Mouse (Mus musculus) liver, embryonic 15.5 days (tissue): Measurements from ENCODE around the gene Sesn3. TPM values are rescaled to one million over a fixed set of nuclear protein-coding genes. Genes with fewer than 3 reads are reported as not detected.
A peak's percentile ranks its signal among the peaks of the same experiment; 100 is the strongest.
"Not testable (repeated sequence)": the region's sequence is repeated elsewhere in the genome, so short reads cannot be mapped to it uniquely, and the experiment has no call there.

Experiments
- ATAC-seq: fragments of 200-750 bp; cut with Nextera tagmentation; 2 replicates; pipeline ENCODE4 v1.8.0; 2017; ENCODE audit warnings: moderate number of reproducible peaks, mild to moderate bottlenecking, moderate library complexity; ENCODE audit not compliant: insufficient read depth
- H3K27ac ChIP-seq: fragments of 300-500 bp; sonication (generic); replicated peaks from 2 replicates; pipeline ENCODE4 v1.5.1; 2015; ENCODE audit warnings: mild to moderate bottlenecking, inconsistent platforms
- H3K27me3 ChIP-seq: fragments of 300-500 bp; sonication (generic); 2 replicates; pipeline ENCODE4 v1.6.1; 2015; ENCODE audit warnings: mild to moderate bottlenecking, inconsistent platforms
- H3K36me3 ChIP-seq: fragments of 300-500 bp; sonication (generic); replicated peaks from 2 replicates; pipeline ENCODE4 v1.6.1; 2015; ENCODE audit warnings: moderate library complexity, mild to moderate bottlenecking, inconsistent platforms
- H3K4me1 ChIP-seq: fragments of 300-500 bp; sonication (generic); replicated peaks from 2 replicates; pipeline ENCODE4 v1.6.1; 2015; ENCODE audit warnings: inconsistent platforms
- H3K4me2 ChIP-seq: fragments of 300-500 bp; sonication (generic); 2 replicates; pipeline ENCODE4 v1.6.1; 2015; ENCODE audit warnings: moderate library complexity, mild to moderate bottlenecking, inconsistent platforms
- H3K4me3 ChIP-seq: fragments of 300-500 bp; sonication (generic); replicated peaks from 2 replicates; pipeline ENCODE4 v1.5.1; 2015; ENCODE audit warnings: mild to moderate bottlenecking, inconsistent platforms
- H3K9ac ChIP-seq: fragments of 300-500 bp; sonication (generic); 2 replicates; pipeline ENCODE4 v1.6.1; 2015; ENCODE audit warnings: moderate library complexity, mild to moderate bottlenecking, inconsistent platforms
- H3K9me3 ChIP-seq: fragments of 300-500 bp; sonication (generic); replicated peaks from 2 replicates; pipeline ENCODE4 v1.6.1; 2016; ENCODE audit warnings: inconsistent platforms
- WGBS: fragments of 180-500 bp; shearing (Covaris S2); methylation state at CpG from one replicate; pipeline ENCODE4 v1.1.7; 2015; ENCODE audit warnings: mixed read lengths; ENCODE audit not compliant: insufficient replicate concordance; 5-methylcytosine and 5-hydroxymethylcytosine counted together
- polyA plus RNA-seq: library from polyadenylated mRNA; unstranded; fragments of >200 nt; fragmentation: Nextera tagmentation; extraction: Ambion mirVana; gene quantifications from 2 replicates; pipeline ENCODE4 v1.2.1, GENCODE M21; 2015

The Sesn3 gene
- polyA plus RNA-seq, 1 experiment from 2014 or later: 1.5 TPM

DNA sequence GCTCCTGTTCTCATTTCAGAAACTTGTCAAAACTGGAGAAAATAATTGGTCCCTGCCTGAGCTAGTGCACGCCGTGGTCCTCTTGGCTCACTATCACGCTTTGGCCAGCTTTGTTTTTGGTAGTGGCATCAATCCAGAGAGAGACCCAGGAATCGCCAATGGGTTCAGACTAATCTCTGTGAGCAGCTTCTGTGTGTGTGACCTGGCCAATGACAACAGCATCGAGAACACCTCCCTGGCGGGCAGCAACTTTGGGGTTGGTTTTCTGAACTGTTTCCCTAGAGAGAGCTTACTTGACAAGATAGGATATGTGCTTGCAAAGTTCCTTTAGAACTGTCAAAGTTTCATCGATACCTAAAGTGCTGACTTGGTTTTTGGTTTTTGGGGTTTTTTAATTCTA, 39.6 kb downstream of the Sesn3 start:
- Histone ChIP-seq H3K4me3 (no peak overlapping the region), H3K4me2 (no peak overlapping the region), H3K9ac (no peak overlapping the region), H3K27me3 (no peaks in the 10 kb centered on the region), H3K27ac (no peak overlapping the region), H3K36me3 (peaks cover 5% of the 10 kb centered on the region; the same call in 1 of the 2 replicates), H3K4me1 (no peaks in the 10 kb centered on the region), H3K9me3 (no peaks in the 10 kb centered on the region)
- 73% methylated on average over 7 of the region's 7 CpGs for WGBS
- ATAC-seq: no peak

DNA sequence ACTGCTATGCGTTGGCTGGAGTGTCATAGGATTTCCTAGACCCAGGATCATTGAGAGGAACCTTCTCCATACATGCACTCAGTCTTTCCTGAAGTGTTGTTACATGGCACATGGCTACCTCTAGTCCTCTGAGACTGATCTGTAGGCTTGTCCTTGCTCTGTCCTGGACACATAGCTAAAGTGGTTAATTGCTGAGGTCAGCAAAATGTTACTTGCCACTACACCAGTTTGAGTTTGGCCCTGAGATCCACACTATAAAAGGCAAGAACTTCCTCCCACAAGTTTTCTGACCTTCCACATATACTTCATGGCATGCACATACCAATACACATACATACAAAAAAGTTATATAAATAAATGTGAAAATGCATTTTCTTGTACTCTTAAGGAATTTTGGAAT, 41.8 kb downstream of the Sesn3 start:
- 79% methylated on average over 1 of the region's 1 CpGs for WGBS
- Histone ChIP-seq H3K4me1 (no peaks in the 10 kb centered on the region), H3K4me3 (no peak overlapping the region), H3K27me3 (no peaks in the 10 kb centered on the region), H3K9ac (no peak overlapping the region), H3K9me3 (no peaks in the 10 kb centered on the region), H3K27ac (no peak overlapping the region), H3K36me3 (peaks cover 5% of the 10 kb centered on the region; the same call in 1 of the 2 replicates), H3K4me2 (no peak overlapping the region)
- ATAC-seq: no peak

DNA sequence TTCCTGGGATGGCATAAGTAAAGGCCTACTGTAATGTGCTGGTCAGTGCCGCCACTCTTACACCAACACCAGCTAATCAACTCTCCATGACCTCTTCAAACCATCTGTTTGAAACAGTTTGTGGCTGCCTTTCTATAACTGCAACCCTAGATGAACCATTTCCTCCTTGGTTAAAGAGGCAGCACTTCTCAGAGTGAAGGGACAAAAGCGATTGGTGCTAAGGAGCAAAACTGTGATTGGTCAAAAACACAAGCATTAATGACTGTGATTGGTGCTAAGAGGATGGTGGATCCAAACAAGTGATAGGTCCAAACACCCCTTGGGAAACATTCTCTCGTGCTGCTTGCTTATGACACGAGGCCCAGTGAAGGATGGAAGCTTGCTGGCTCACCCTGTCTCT, 61.0 kb downstream of the Sesn3 start:
- no peaks in the 10 kb centered on the region for H3K36me3 ChIP-seq
- 47% methylated on average over 4 of the region's 4 CpGs for WGBS
- H3K9me3 ChIP-seq: no peaks in the 10 kb centered on the region
- H3K9ac ChIP-seq: no peak overlapping the region
- H3K4me1 ChIP-seq: no peaks in the 10 kb centered on the region
- no peak overlapping the region for H3K27ac ChIP-seq
- ATAC-seq: no peak
- H3K4me3 ChIP-seq: no peak overlapping the region
- H3K27me3 ChIP-seq: no peaks in the 10 kb centered on the region
- H3K4me2 ChIP-seq: no peak overlapping the region

DNA sequence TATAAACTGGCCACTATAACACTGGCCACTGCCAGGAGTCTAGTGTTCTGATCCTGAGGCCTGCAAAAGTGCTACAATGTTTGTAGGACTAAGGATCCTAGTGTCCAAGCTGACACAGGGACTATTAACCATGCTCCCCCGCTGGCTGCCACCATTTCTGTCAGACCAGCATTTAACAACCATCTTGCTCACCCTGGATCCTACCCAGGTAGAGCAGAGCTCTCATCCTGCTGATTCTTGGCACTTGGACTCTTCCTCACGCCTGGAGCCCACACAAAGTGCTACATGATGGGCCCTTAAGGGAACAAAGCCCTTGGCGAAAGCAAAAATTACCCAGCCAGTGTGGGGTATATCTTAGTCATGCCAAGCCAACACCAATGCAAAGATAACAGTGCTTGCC, 62.0 kb downstream of the Sesn3 start:
- no peaks in the 10 kb centered on the region for H3K36me3 ChIP-seq
- no peak overlapping the region for H3K4me2 ChIP-seq
- H3K9ac ChIP-seq: no peak overlapping the region
- no peak for ATAC-seq
- H3K4me3 ChIP-seq: no peak overlapping the region
- no peaks in the 10 kb centered on the region for H3K4me1 ChIP-seq
- WGBS: 50% methylated on average over 3 of the region's 3 CpGs
- H3K27ac ChIP-seq: no peak overlapping the region
- no peaks in the 10 kb centered on the region for H3K27me3 ChIP-seq
- H3K9me3 ChIP-seq: no peaks in the 10 kb centered on the region

DNA sequence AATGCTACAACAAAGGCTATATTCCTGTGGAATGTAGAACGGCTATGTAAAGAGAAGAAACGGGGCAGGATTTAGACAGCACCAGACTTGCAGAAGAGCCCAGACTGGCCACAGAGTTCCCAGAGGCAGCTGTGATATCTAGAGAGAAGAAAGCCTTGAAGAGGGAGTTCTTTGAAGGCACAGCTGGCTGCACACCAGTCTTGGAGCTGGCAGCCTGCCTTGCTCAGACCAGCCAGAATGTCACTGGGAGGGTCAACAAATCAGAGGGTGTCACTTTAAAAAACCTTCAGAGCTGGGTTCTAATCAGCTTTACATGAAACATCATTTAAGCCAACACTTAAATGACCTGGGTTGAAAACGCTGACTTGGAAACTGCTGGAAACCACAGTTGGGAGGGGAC, 63.8 kb downstream of the Sesn3 start:
- Histone ChIP-seq H3K9ac (no peak overlapping the region), H3K27ac (no peak overlapping the region), H3K36me3 (no peaks in the 10 kb centered on the region), H3K27me3 (no peaks in the 10 kb centered on the region), H3K4me1 (no peaks in the 10 kb centered on the region), H3K4me3 (no peak overlapping the region), H3K4me2 (no peak overlapping the region), H3K9me3 (no peaks in the 10 kb centered on the region)
- ATAC-seq: no peak
- WGBS: 52% methylated on average over 3 of the region's 3 CpGs

DNA sequence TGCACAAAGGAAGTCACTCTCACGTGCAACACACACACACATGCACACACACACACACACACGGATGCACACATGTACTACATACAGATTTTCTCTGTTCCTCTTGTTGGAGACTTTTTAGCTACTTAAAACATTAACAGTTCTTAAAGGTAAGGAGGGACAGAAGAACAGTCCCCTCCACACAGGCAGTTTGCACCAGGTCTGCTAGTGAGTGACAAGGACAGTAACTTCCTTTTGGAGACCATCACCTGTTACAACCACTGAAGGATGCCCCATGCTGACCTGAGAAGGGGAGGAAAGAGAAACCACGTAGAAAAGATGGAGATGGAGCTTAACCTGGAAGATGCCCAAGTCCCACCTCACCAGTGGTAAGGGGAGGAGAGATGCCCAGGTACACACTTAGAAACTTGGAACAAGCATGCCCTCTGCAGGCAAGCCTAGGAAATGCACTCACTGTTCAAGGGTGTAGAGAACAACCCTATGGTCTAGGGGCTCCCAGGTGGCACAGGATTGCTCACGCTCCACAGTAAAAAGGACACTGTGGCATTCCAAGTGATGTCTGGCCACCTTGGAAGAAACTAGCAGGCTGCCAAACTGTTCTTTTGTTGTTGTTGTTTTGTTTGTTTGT, 67.3 kb downstream of the Sesn3 start:
- no peak overlapping the region for H3K9ac ChIP-seq
- H3K4me2 ChIP-seq: no peak overlapping the region
- H3K4me1 ChIP-seq: no peaks in the 10 kb centered on the region
- 49% methylated on average over 4 of the region's 4 CpGs for WGBS
- no peaks in the 10 kb centered on the region for H3K9me3 ChIP-seq
- no peak for ATAC-seq
- H3K36me3 ChIP-seq: no peaks in the 10 kb centered on the region
- H3K4me3 ChIP-seq: no peak overlapping the region
- no peaks in the 10 kb centered on the region for H3K27me3 ChIP-seq
- no peak overlapping the region for H3K27ac ChIP-seq

DNA sequence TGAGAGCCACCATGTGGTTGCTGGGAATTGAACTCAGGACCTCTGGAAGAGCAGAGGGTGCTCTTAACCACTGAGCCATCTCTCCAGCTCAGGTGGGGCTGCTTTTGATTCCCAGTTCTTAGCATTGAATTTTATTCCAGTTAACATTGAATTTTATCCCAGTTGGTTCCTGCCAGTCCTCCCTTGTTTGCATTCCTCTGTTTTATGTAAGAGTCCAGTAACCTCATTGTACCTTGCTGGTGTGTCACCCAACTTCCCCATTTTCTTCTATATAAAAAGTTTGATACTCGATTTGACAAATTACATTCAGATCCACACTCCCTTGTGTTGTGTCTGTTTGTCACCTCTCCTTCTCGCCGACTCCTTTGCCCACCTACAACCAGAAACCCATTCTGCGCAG, 71.0 kb downstream of the Sesn3 start:
- H3K27ac ChIP-seq, ATAC-seq, H3K9me3 ChIP-seq, H3K27me3 ChIP-seq, H3K36me3 ChIP-seq, H3K4me2 ChIP-seq, H3K9ac ChIP-seq, H3K4me3 ChIP-seq, H3K4me1 ChIP-seq: not testable (repeated sequence)
- WGBS: 67% methylated on average over 4 of the region's 4 CpGs

DNA sequence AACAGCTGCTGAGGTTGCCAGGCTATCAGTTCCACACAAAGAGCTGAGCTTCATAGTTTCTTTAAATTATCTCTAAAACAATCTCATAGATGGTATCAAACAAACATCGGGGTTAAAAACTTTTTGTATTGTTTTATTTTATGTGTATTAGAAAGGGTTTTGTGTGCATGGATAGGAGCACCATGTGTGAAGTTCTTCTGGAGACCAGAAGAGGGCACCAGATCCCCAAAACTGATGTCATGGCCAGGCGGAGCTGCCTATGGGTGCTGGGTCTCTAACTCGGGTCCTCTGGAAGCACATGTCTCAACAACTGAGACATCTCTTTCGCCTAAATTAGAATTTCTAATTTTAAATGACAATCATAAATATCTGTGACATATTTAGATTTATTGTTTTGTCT, 73.5 kb downstream of the Sesn3 start:
- 31% methylated on average over 4 of the region's 4 CpGs for WGBS
- ATAC-seq: no peak
- H3K9ac ChIP-seq: no peak overlapping the region
- H3K4me1 ChIP-seq: peaks cover 9% of the 10 kb centered on the region; the same call in 1 of the 2 replicates
- no peak overlapping the region for H3K4me3 ChIP-seq
- no peak overlapping the region for H3K27ac ChIP-seq
- no peak overlapping the region for H3K4me2 ChIP-seq
- no peaks in the 10 kb centered on the region for H3K27me3 ChIP-seq
- H3K9me3 ChIP-seq: no peaks in the 10 kb centered on the region
- peaks cover 12% of the 10 kb centered on the region; the same call in 1 of the 2 replicates for H3K36me3 ChIP-seq

DNA sequence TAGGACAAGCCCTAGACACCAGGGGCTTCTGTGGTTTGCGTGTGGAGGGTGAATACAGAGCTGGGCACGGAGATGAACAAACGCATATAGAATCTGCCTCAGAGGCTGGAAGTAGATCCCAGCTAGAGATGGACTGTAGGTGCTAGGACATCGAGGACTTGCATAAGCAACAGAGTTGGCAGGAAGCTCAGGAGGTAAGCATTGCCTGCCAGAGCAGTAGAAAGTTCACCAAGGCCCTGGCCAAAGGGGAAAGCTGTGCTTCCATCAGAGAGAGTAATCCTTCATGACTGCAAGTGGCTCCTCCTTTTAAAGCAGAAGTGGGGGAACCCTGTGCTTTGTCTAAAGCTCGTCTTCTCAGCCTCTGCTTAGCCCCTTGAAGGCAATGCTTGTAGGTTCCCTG, 74.5 kb downstream of the Sesn3 start:
- Histone ChIP-seq H3K36me3 (peaks cover 18% of the 10 kb centered on the region), H3K27me3 (no peaks in the 10 kb centered on the region), H3K4me3 (no peak overlapping the region), H3K9me3 (no peaks in the 10 kb centered on the region), H3K4me1 (peaks cover 15% of the 10 kb centered on the region), H3K9ac (no peak overlapping the region), H3K4me2 (no peak overlapping the region), H3K27ac (0 out of 2 replicates have a peak overlapping the region, but pooled peaks have one; percentile 6)
- ATAC-seq: no peak
- WGBS: 77% methylated on average over 5 of the region's 5 CpGs

DNA sequence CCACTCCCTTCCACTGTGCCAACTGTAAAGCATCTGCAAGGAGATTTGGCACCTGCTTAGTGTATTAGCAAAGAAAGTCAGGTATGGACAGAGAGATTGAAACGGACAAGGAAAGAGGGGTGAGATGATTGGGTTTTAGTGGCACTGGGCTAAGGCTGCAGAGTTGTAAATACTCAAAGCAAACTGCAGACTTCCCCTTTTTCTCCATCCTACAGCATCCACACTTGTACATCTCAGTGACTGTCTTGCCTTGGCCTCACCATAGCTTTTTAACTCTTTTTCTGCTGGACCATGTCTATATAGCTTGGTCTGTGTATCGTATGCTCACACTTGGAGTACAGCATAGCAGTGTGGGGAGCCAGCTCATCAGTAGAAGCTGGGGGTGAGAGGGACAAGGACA, 75.9 kb downstream of the Sesn3 start:
- Histone ChIP-seq H3K27me3 (no peaks in the 10 kb centered on the region), H3K4me1 (peaks cover 27% of the 10 kb centered on the region), H3K4me2 (no peak overlapping the region), H3K9me3 (no peaks in the 10 kb centered on the region), H3K36me3 (peaks cover 20% of the 10 kb centered on the region), H3K9ac (no peak overlapping the region), H3K27ac (no peak overlapping the region), H3K4me3 (no peak overlapping the region)
- 48% methylated on average over 2 of the region's 2 CpGs for WGBS
- no peak for ATAC-seq

DNA sequence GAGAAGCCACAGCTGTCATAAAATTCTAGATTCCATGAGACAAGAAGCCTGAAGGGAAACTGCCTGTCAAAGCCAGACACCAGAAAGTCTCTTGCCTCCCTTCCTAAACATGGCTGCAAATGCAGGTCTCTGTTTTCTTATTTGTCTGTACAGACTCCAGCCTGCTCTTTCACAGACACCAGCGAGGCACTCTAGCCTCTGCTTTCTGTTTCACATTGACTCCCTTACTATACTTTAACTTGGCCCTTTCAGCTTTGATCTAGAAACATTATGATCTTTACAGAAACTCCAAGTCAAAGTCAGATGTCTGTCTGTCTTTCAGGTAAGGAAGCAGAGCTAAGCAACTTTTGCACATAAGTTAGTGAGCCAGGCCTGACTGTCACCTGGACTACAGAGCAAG, 77.5 kb downstream of the Sesn3 start:
- no peaks in the 10 kb centered on the region for H3K27me3 ChIP-seq
- 67% methylated on average over 1 of the region's 1 CpGs for WGBS
- H3K4me3 ChIP-seq: no peak overlapping the region
- H3K4me1 ChIP-seq: peaks cover 31% of the 10 kb centered on the region
- no peak for ATAC-seq
- H3K27ac ChIP-seq: 0 out of 2 replicates have a peak overlapping the region, but pooled peaks have one; percentile 30
- no peak overlapping the region for H3K9ac ChIP-seq
- H3K9me3 ChIP-seq: no peaks in the 10 kb centered on the region
- peaks cover 36% of the 10 kb centered on the region for H3K36me3 ChIP-seq
- H3K4me2 ChIP-seq: no peak overlapping the region

DNA sequence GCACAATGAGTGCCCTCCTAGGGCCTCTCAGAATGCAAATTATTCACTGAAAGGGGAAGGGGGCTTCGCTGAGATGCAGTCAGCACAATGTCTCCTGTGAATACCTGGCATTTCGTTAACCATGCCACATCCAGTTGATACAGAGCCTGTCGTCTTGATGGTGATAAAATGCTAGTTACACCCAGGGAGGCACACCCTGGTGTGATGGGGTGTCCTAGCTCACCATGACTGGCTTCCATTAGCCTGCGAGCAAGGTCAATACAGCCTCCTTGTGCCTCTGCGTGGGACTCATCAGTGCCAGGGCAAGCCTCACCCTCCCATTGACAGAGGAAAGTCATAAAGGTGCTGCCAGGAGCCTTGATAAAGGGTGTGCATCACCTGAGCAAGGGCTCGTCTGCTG, 80.0 kb downstream of the Sesn3 start:
- H3K27ac ChIP-seq: peak overlapping the region; percentile 75
- no peaks in the 10 kb centered on the region for H3K27me3 ChIP-seq
- peaks cover 52% of the 10 kb centered on the region for H3K36me3 ChIP-seq
- peaks cover 31% of the 10 kb centered on the region for H3K4me1 ChIP-seq
- no peaks in the 10 kb centered on the region for H3K9me3 ChIP-seq
- peak; percentile 86 for ATAC-seq
- 61% methylated on average over 6 of the region's 6 CpGs for WGBS
- peak overlapping the region; percentile 44 for H3K4me2 ChIP-seq
- H3K4me3 ChIP-seq: no peak overlapping the region
- H3K9ac ChIP-seq: no peak overlapping the region; the same call in 1 of the 2 replicates
